Mouse (Mus musculus) heart, postnatal 0 days (tissue): Measurements from ENCODE around the gene Mfrp. TPM values are rescaled to one million over a fixed set of nuclear protein-coding genes. Genes with fewer than 3 reads are reported as not detected.

ENCODE experiments used
- ATAC-seq: fragments of 200-750 bp; cut with Nextera tagmentation; 2 replicates; pipeline ENCODE4 v1.8.0; 2017; ENCODE audit warnings: low read depth, moderate number of reproducible peaks, moderate library complexity; ENCODE audit not compliant: insufficient read depth
- DNase-seq: peaks from one replicate; pipeline ENCODE4 v3.0.0-alpha.2; 2016; ENCODE audit warnings: low spot score
- H3K27ac ChIP-seq: fragments of 300-500 bp; sonication (generic); 2 replicates; pipeline ENCODE4 v1.5.1; 2014; ENCODE audit warnings: low read depth, mild to moderate bottlenecking
- H3K27me3 ChIP-seq: fragments of 300-500 bp; sonication (generic); 2 replicates; pipeline ENCODE4 v1.6.1; 2014; ENCODE audit warnings: low read length, mixed read lengths; ENCODE audit not compliant: control insufficient read depth, insufficient read depth
- H3K36me3 ChIP-seq: fragments of 300-500 bp; sonication (generic); replicated peaks from 2 replicates; pipeline ENCODE4 v1.6.1; 2014; ENCODE audit warnings: low read length, mixed read lengths; ENCODE audit not compliant: control insufficient read depth, insufficient read depth
- H3K4me1 ChIP-seq: fragments of 300-500 bp; sonication (generic); 2 replicates; pipeline ENCODE4 v1.6.1; 2014; ENCODE audit warnings: antibody characterized with exemption; ENCODE audit not compliant: control insufficient read depth, insufficient read depth
- H3K4me2 ChIP-seq: fragments of 300-500 bp; sonication (generic); 2 replicates; pipeline ENCODE4 v1.6.1; 2014; ENCODE audit warnings: low read depth, mild to moderate bottlenecking, low read length, moderate library complexity
- H3K4me3 ChIP-seq: fragments of 300-500 bp; sonication (generic); 2 replicates; pipeline ENCODE4 v1.5.1; 2014; ENCODE audit warnings: low read depth, low read length
- H3K9ac ChIP-seq: fragments of 300-500 bp; sonication (generic); replicated peaks from 2 replicates; pipeline ENCODE4 v1.6.1; 2014; ENCODE audit warnings: low read depth, low read length, mixed read lengths
- H3K9me3 ChIP-seq: fragments of 300-500 bp; sonication (generic); replicated peaks from 2 replicates; pipeline ENCODE4 v1.6.1; 2016; ENCODE audit warnings: low read length; ENCODE audit not compliant: control insufficient read depth
- CTCF ChIP-seq: IDR thresholded peaks from 2 replicates; pipeline ENCODE4 v1.5.1; 2016; ENCODE audit warnings: antibody characterized with exemption, control low read depth, low read depth
- EP300 ChIP-seq: IDR thresholded peaks from 2 replicates; pipeline ENCODE4 v1.6.1; 2016; ENCODE audit warnings: antibody characterized with exemption, low read depth
- WGBS: fragments of 180-500 bp; shearing (Covaris S2); extraction: QIAGEN DNeasy Blood & Tissue Kit; methylation state at CpG from one replicate; pipeline ENCODE4 v1.1.7; 2014; 5-methylcytosine and 5-hydroxymethylcytosine counted together
- polyA plus RNA-seq: library from polyadenylated mRNA; unstranded; fragments of >200 nt; fragmentation: Nextera tagmentation; extraction: Ambion mirVana; gene quantifications from 2 replicates; pipeline ENCODE4 v1.2.1, GENCODE M21; 2015
- total RNA-seq: library from RNA; depleted of rRNA; stranded (reverse); fragments of >200 nt; gene quantifications from 2 replicates; pipeline ENCODE4 v1.2.3, GENCODE M21; 2014; ENCODE audit warnings: low replicate concordance

The Mfrp gene
- total and polyA plus RNA-seq, 2 experiments from 2014 or later, result not detected

- peaks cover 29% of the 10 kb centered on the region for H3K4me1 ChIP-seq
- TF ChIP-seq EP300 (peak; percentile 67), CTCF (no peak)
- H3K36me3 ChIP-seq, result no peaks in the 10 kb centered on the region
- H3K27ac ChIP-seq, result peak overlapping the region; percentile 97
- peak overlapping the region; percentile 86 for H3K4me2 ChIP-seq
- H3K4me3 ChIP-seq, result peak overlapping the region; percentile 50
- under 1% methylated on average over 27 of the region's 27 CpGs for WGBS
- no peaks in the 10 kb centered on the region for H3K9me3 ChIP-seq
- peak; percentile 90 for DNase-seq
- ATAC-seq, result peak; percentile 62
- H3K27me3 ChIP-seq, result no peaks in the 10 kb centered on the region
- H3K9ac ChIP-seq, result peak overlapping the region; percentile 58
Observed at GRCm38 (mm10) chr9:44130034-44130433, 28.5 kb downstream of the Mfrp start.

GRCm38 (mm10) chr9:44130581-44131275 is 29.2 kb downstream of the Mfrp start:
- H3K27ac ChIP-seq, result peak overlapping the region; percentile 97
- no peaks in the 10 kb centered on the region for H3K27me3 ChIP-seq
- H3K4me3 ChIP-seq, result peak overlapping the region; percentile 50
- WGBS, result 28% methylated on average over 19 of the region's 19 CpGs
- ATAC-seq (peak; percentile 19), DNase-seq (peak; percentile 44)
- peaks cover 31% of the 10 kb centered on the region for H3K4me1 ChIP-seq
- H3K4me2 ChIP-seq, result peak overlapping the region; percentile 86
- H3K9ac ChIP-seq, result peak overlapping the region; percentile 58
- TF ChIP-seq EP300 (no peak), CTCF (no peak)
- no peaks in the 10 kb centered on the region for H3K36me3 ChIP-seq
- H3K9me3 ChIP-seq, result no peaks in the 10 kb centered on the region

GRCm38 (mm10) chr9:44131276-44131590 is 29.7 kb downstream of the Mfrp start:
- Histone ChIP-seq H3K9me3 (no peaks in the 10 kb centered on the region), H3K9ac (no peak overlapping the region), H3K4me1 (peaks cover 36% of the 10 kb centered on the region), H3K4me3 (no peak overlapping the region), H3K27ac (peak overlapping the region; percentile 97), H3K27me3 (no peaks in the 10 kb centered on the region), H3K36me3 (no peaks in the 10 kb centered on the region), H3K4me2 (peak overlapping the region; percentile 86)
- ATAC-seq (no peak), DNase-seq (no peak)
- WGBS, result 52% methylated on average over 7 of the region's 7 CpGs
- no peak for TF ChIP-seq EP300
- no peak for TF ChIP-seq CTCF

GRCm38 (mm10) chr9:44132200-44132599 is 30.7 kb downstream of the Mfrp start:
- no peak overlapping the region for H3K4me2 ChIP-seq
- peaks cover 8% of the 10 kb centered on the region for H3K36me3 ChIP-seq
- no peak overlapping the region for H3K4me3 ChIP-seq
- peak overlapping the region; percentile 97 for H3K27ac ChIP-seq
- peaks cover 42% of the 10 kb centered on the region for H3K4me1 ChIP-seq
- DNase-seq (no peak), ATAC-seq (no peak)
- H3K27me3 ChIP-seq, result no peaks in the 10 kb centered on the region
- TF ChIP-seq EP300 (no peak), CTCF (no peak)
- no peaks in the 10 kb centered on the region for H3K9me3 ChIP-seq
- 67% methylated on average over 5 of the region's 5 CpGs for WGBS
- no peak overlapping the region for H3K9ac ChIP-seq

- peak overlapping the region; percentile 91 for H3K4me2 ChIP-seq
- TF ChIP-seq EP300 (no peak), CTCF (no peak)
- H3K9me3 ChIP-seq, result no peaks in the 10 kb centered on the region
- H3K27ac ChIP-seq, result peak overlapping the region; percentile 97
- H3K27me3 ChIP-seq, result no peaks in the 10 kb centered on the region
- H3K4me1 ChIP-seq, result peaks cover 39% of the 10 kb centered on the region
- peak overlapping the region; percentile 87 for H3K9ac ChIP-seq
- peak overlapping the region; percentile 76 for H3K4me3 ChIP-seq
- DNase-seq (no peak), ATAC-seq (no peak)
- H3K36me3 ChIP-seq, result peaks cover 17% of the 10 kb centered on the region
- 10% methylated on average over 2 of the region's 2 CpGs for WGBS
Observed at GRCm38 (mm10) chr9:44133287-44133686, 31.8 kb downstream of the Mfrp start.
